Mouse (Mus musculus): ENCODE data around the gene Fam107a.

DNA sequence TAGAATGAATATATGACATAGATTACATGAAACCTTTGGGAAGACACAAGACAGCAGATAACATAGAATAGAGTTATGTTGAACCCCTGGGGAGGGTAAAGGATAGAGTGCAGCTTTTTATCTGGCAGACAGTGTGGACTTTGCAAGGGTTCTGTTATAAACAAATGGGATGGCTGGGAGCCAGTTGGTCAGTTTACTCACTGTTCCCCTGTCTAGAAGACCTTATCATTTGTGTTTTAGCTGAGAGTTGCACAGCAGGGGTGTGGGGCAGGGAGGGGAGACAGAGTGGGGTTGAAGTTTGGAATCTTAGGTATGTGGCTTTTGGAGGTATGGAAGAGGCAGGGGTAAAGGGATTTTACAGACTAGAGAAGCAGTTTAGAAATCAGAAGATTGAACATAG lies 34.0 kb downstream of the Fam107a start:
- TF ChIP-seq GATA1 (IDR thresholded peaks at IDR 0.05; ENCODE audit: borderline replicate concordance, low read length) (no peak), FLI1 (IDR thresholded peaks at IDR 0.05; ENCODE audit: low read length) (no peak)

Measured in megakaryocyte, embryonic 14.5 days (primary cell).